Mouse (Mus musculus) stomach, postnatal 0 days (tissue): ENCODE data around the gene Bloc1s2.

Source experiments
- CTCF ChIP-seq: IDR thresholded peaks from 2 replicates; pipeline ENCODE4 v1.5.1; 2016; ENCODE audit warnings: antibody characterized with exemption, low read depth, mild to moderate bottlenecking, moderate library complexity
- EP300 ChIP-seq: optimal IDR thresholded peaks from 2 replicates; pipeline ENCODE3; 2016; ENCODE audit warnings: antibody characterized with exemption

- TF ChIP-seq EP300 (no peak), CTCF (no peak)
Observed at GRCm38 (mm10) chr19:44176741-44177140, 30.5 kb upstream of the Bloc1s2 start.
